Mouse (Mus musculus) kidney, adult 2 months (tissue): Measurements from ENCODE around the gene Pfdn2.

ENCODE experiments used
- CTCF ChIP-seq: fragments of 200-500 bp; conservative IDR thresholded peaks from 2 replicates; pipeline ENCODE4 v1.5.1; 2011; ENCODE audit warnings: low read depth, mild to moderate bottlenecking, control low read depth, low read length, moderate library complexity, mixed read lengths; ENCODE audit not compliant: insufficient read depth, insufficient read length
- POLR2A ChIP-seq: fragments of 200-500 bp; IDR thresholded peaks from one replicate; pipeline ENCODE4 v1.6.1; 2011; ENCODE audit warnings: low read depth, low read length, control low read depth

DNA sequence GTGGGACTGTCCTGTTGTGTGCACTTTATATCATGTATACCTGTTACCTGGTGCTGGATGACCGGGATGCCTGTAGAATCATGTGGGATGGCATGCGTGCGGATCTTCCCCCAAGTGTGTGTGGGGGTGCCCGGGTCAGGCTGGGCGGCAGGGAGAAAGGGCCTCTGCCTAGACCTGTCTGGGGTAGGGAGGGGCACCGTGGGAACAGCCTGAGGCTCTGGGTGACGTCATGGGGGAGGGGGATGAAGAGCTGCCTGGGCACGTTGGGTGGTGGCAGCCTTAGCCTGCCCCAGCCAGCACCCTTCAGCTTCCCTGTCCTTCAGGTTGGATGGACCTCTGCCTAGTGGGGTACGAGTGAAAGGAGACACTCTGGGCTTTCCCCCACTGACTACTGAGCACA lies 38.9 kb downstream of the Pfdn2 start:
- no peak for TF ChIP-seq CTCF
- no peak for TF ChIP-seq POLR2A
